Mouse (Mus musculus): Measurements from ENCODE around the gene Ssc4d.

DNA sequence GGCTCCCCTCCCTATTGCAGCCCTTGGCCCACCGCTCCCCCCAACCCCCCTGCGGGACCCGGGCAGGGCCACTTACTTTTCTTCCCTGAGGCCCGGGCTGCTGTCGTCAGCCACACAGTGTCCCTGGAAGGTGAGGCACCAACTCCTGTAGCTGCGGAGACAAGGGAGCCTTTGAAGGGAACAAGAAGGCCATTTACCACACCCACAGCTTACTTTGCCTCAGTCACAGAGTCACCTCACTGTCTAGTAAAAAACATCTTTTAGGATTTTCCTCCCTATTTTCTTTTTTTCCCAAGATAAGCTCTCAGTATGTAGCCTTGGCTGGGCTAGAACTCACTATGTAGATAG lies 11.1 kb downstream of the Ssc4d start:
- TF ChIP-seq CTCF (conservative IDR thresholded peaks at IDR 0.05; ENCODE audit: insufficient read depth, insufficient read length, low read depth, low read length) (no peak), POLR2A (IDR thresholded peaks at IDR 0.05; ENCODE audit: low read depth, low read length) (no peak)
